9 mouse cellular contexts compared by ENCODE assay signal in genomic region chr10:34206783-34207502, GRCm38 (mm10). TPM values are rescaled to one million over a fixed set of nuclear protein-coding genes. Genes with fewer than 3 reads are reported as not detected.
DNase-seq lines count a peak whose midpoint lies in the region; ATAC-seq and TF ChIP-seq lines count a peak whose summit lies in the region.
"Had no signal": no experiment of that assay in that cellular context is flagged by ENCODE, and none has a peak within 500 bp of the region (broad histone marks: within the 10 kb centered on the region; RNA-seq: fewer than 3 reads in every experiment).

No protein-coding gene starts in this region.

- H3K27ac ChIP-seq in embryonic facial prominence, embryonic 11.5 days (replicated peaks; ENCODE audit: low read depth, low read length) = peak overlapping the region; percentile 96
- peak overlapping the region; percentile 7; the same call in 1 of the 2 replicates for H3K27ac ChIP-seq in kidney, adult 2 months (ENCODE audit: insufficient read depth, low read depth, low read length)
- peak overlapping the region; percentile 80 for H3K27ac ChIP-seq in midbrain, embryonic 16.5 days (ENCODE audit: low read length)

- peak overlapping the region; percentile 87 for H3K9ac ChIP-seq in embryonic facial prominence, embryonic 11.5 days (replicated peaks; ENCODE audit: low read length)
- H3K9ac ChIP-seq in midbrain, embryonic 16.5 days (ENCODE audit: low read depth, low read length) = peak overlapping the region; percentile 96

- peak; percentile 47 to 57 for DNase-seq in spleen, adult 18-20 months
- DNase-seq in spleen, adult 12 weeks (ENCODE audit: low spot score) = no peak
- DNase-seq in embryonic facial prominence, embryonic 11.5 days (ENCODE audit: low spot score) = peak; percentile 84
- peak; percentile 56 for DNase-seq in heart, adult 8-10 months (ENCODE audit: low spot score)
- peak; percentile 59 for DNase-seq in kidney, adult 2 months
- DNase-seq in liver = peak; percentile 65
- DNase-seq in spleen, postnatal 36 days (ENCODE audit: low spot score in 2 of 2) = peak; percentile 40 to 51

- H3K9me3 ChIP-seq in embryonic facial prominence, embryonic 11.5 days (replicated peaks; ENCODE audit: control insufficient read depth, low read length) = no peaks in the 10 kb centered on the region
- H3K9me3 ChIP-seq in midbrain, embryonic 16.5 days (replicated peaks; ENCODE audit: control insufficient read depth, low read length, poor library complexity, severe bottlenecking) = no peaks in the 10 kb centered on the region

- 0 out of 2 replicates have a peak, but pooled peaks have one; percentile 19 for TF ChIP-seq CTCF in kidney, adult 2 months (conservative IDR thresholded peaks at IDR 0.05; ENCODE audit: insufficient read depth, insufficient read length, low read depth, low read length)

- no peaks in the 10 kb centered on the region for H3K36me3 ChIP-seq in embryonic facial prominence, embryonic 11.5 days (replicated peaks; ENCODE audit: control insufficient read depth, insufficient read depth, low read depth, low read length)
- H3K36me3 ChIP-seq in kidney, adult 2 months (ENCODE audit: control insufficient read depth, insufficient read depth, low read length) = no peaks in the 10 kb centered on the region
- H3K36me3 ChIP-seq in midbrain, embryonic 16.5 days (ENCODE audit: control insufficient read depth, insufficient read depth, low read length) = no peaks in the 10 kb centered on the region

- no peaks in the 10 kb centered on the region for H3K4me1 ChIP-seq in embryonic facial prominence, embryonic 11.5 days (ENCODE audit: control insufficient read depth, insufficient read depth, low read length)
- H3K4me1 ChIP-seq in kidney, adult 2 months (ENCODE audit: control insufficient read depth, insufficient read depth, low read length) = no peaks in the 10 kb centered on the region
- 0 out of 2 replicates have a peak, but pooled peaks cover 2% of the 10 kb centered on the region for H3K4me1 ChIP-seq in midbrain, embryonic 16.5 days (ENCODE audit: control insufficient read depth, insufficient read depth, low read length)

- no peaks in the 10 kb centered on the region for H3K27me3 ChIP-seq in embryonic facial prominence, embryonic 11.5 days (ENCODE audit: control insufficient read depth, insufficient read depth, low read length)
- no peaks in the 10 kb centered on the region; the same call in 1 of the 2 replicates for H3K27me3 ChIP-seq in kidney, adult 2 months (replicated peaks; ENCODE audit: control insufficient read depth, insufficient read depth, low read length)
- no peaks in the 10 kb centered on the region for H3K27me3 ChIP-seq in midbrain, embryonic 16.5 days (ENCODE audit: control insufficient read depth, insufficient read depth, low read depth, low read length)

- peak overlapping the region; percentile 69 for H3K4me2 ChIP-seq in embryonic facial prominence, embryonic 11.5 days (ENCODE audit: low read depth, low read length)
- H3K4me2 ChIP-seq in midbrain, embryonic 16.5 days (ENCODE audit: low read length) = peak overlapping the region; percentile 89

- TF ChIP-seq POLR2A in kidney, adult 2 months (IDR thresholded peaks at IDR 0.05; ENCODE audit: low read depth, low read length) = no peak

- WGBS in embryonic facial prominence, embryonic 11.5 days = 0% methylated on average over 59 of the region's 65 CpGs
- under 1% methylated on average over 64 of the region's 65 CpGs for WGBS in kidney, adult 2 months
- under 1% methylated on average over 57 of the region's 65 CpGs for WGBS in midbrain, embryonic 16.5 days

- peak overlapping the region; percentile 75 for H3K4me3 ChIP-seq in embryonic facial prominence, embryonic 11.5 days (ENCODE audit: low read depth, low read length)
- peak overlapping the region; percentile 47 for H3K4me3 ChIP-seq in kidney, adult 2 months (ENCODE audit: insufficient read depth, low read depth, low read length)
- H3K4me3 ChIP-seq in midbrain, embryonic 16.5 days (ENCODE audit: low read depth, low read length) = peak overlapping the region; percentile 89

- ATAC-seq in embryonic facial prominence, embryonic 11.5 days (replicated peaks; ENCODE audit: insufficient number of reproducible peaks, low FRiP score, low TSS enrichment, low read depth) = peak; percentile 96
- ATAC-seq in midbrain, embryonic 16.5 days = peak; percentile 97

RNA-seq across cellular contexts. Expression of gene Dse, which starts 0.6 kb away (rescaled TPM):
- polyA plus RNA-seq in embryonic facial prominence, embryonic 11.5 days (2014; fragmentation: Nextera tagmentation; extraction: Ambion mirVana) = 45.1 and 47.2 TPM in 2 replicates
- total RNA-seq in heart, adult 8-10 months (2022) = 1 to 10 TPM; 3.8 to 5.7 (median 4.9) TPM
- 8.0 and 8.6 TPM in 2 replicates for polyA plus RNA-seq in kidney, adult 2 months (2012; rRNA removed)
- 6.1 and 6.7 TPM in 2 replicates for polyA plus RNA-seq in midbrain, embryonic 16.5 days (2015; fragmentation: Nextera tagmentation; extraction: Ambion mirVana)
- total RNA-seq: MEL had no signal

Comparison
In these comparisons a context has a peak if more than half of its experiments do, and no peak if none do; other contexts are left out.
1. H3K27ac ChIP-seq: peak in every context shown above with its lines; median percentile 96 in embryonic facial prominence, embryonic 11.5 days; 80 in midbrain, embryonic 16.5 days; 7 in kidney, adult 2 months.